8 mouse cellular contexts compared by ENCODE assay signal in genomic region chr13:109914846-109915245, GRCm38 (mm10).
DNase-seq lines count a peak whose midpoint lies in the region; ATAC-seq lines count a peak whose summit lies in the region.

No protein-coding gene starts in this region.

- ATAC-seq in monocyte, adult 5-6 weeks (replicated peaks; ENCODE audit: insufficient number of reproducible peaks, low FRiP score, low TSS enrichment, poor library complexity, severe bottlenecking) = 0 out of 2 replicates have a peak, but pooled peaks have one; percentile 10

- peak; percentile 23 to 74 for DNase-seq in adrenal gland, adult (ENCODE audit: inconsistent age in 2 of 2, low spot score in 1 of 2)
- DNase-seq in adrenal gland, adult 18-20 months (ENCODE audit: low spot score in 2 of 2) = no peak
- DNase-seq in ovary, postnatal 36 days (ENCODE audit: low spot score) = peak; percentile 12
- DNase-seq in ovary, postnatal 10 days (ENCODE audit: low spot score) = no peak
- peak; percentile 25 for DNase-seq in kidney, postnatal 14 days
- no peak for DNase-seq in right cerebral cortex, postnatal 36 days (ENCODE audit: low spot score in 2 of 2)
- DNase-seq in left cerebral cortex, adult 8-10 months (ENCODE audit: low spot score in 2 of 2) = no peak

Comparison
In these comparisons a context has a peak if more than half of its experiments do, and no peak if none do; other contexts are left out.
1. DNase-seq: peak in adrenal gland, adult (2 of 2), ovary, postnatal 36 days (single experiment) and kidney, postnatal 14 days (single experiment); none in adrenal gland, adult 18-20 months (0 of 2), ovary, postnatal 10 days (single experiment), right cerebral cortex, postnatal 36 days (0 of 2) and left cerebral cortex, adult 8-10 months (0 of 2).